Mouse (Mus musculus) intestine, postnatal 0 days (tissue): ENCODE measurements around the gene Clec5a. TPM values are rescaled to one million over a fixed set of nuclear protein-coding genes. Genes with fewer than 3 reads are reported as not detected.

Experiments
- ATAC-seq: fragments of 200-750 bp; cut with Nextera tagmentation; 2 replicates; pipeline ENCODE4 v1.8.0; 2017; ENCODE audit warnings: mild to moderate bottlenecking, moderate TSS enrichment, moderate library complexity
- H3K27ac ChIP-seq: fragments of 300-500 bp; sonication (generic); 2 replicates; pipeline ENCODE4 v1.5.1; 2014; ENCODE audit warnings: mild to moderate bottlenecking, low read depth, low read length, moderate library complexity
- H3K27me3 ChIP-seq: fragments of 300-500 bp; sonication (generic); replicated peaks from 2 replicates; pipeline ENCODE4 v1.6.1; 2014; ENCODE audit warnings: low read length, mixed read lengths; ENCODE audit not compliant: control insufficient read depth, insufficient read depth
- H3K36me3 ChIP-seq: fragments of 300-500 bp; sonication (generic); 2 replicates; pipeline ENCODE4 v1.6.1; 2014; ENCODE audit warnings: mild to moderate bottlenecking, moderate library complexity; ENCODE audit not compliant: control insufficient read depth, insufficient read depth
- H3K4me1 ChIP-seq: fragments of 300-500 bp; sonication (generic); replicated peaks from 2 replicates; pipeline ENCODE4 v1.6.1; 2014; ENCODE audit warnings: antibody characterized with exemption, low read length, mixed read lengths; ENCODE audit not compliant: control insufficient read depth, insufficient read depth
- H3K4me2 ChIP-seq: fragments of 300-500 bp; sonication (generic); replicated peaks from 2 replicates; pipeline ENCODE4 v1.6.1; 2014; ENCODE audit warnings: low read depth, mild to moderate bottlenecking, moderate library complexity
- H3K4me3 ChIP-seq: fragments of 300-500 bp; sonication (generic); 2 replicates; pipeline ENCODE4 v1.5.1; 2014; ENCODE audit warnings: low read depth, low read length
- H3K9ac ChIP-seq: fragments of 300-500 bp; sonication (generic); 2 replicates; pipeline ENCODE4 v1.6.1; 2014; ENCODE audit warnings: mild to moderate bottlenecking, low read depth, low read length
- H3K9me3 ChIP-seq: fragments of 300-500 bp; sonication (generic); 2 replicates; pipeline ENCODE4 v1.6.1; 2016; ENCODE audit warnings: mixed run types; ENCODE audit not compliant: control insufficient read depth
- CTCF ChIP-seq: sonication (generic); IDR thresholded peaks from 2 replicates; pipeline ENCODE4 v1.5.1; 2016; ENCODE audit warnings: low read depth, mild to moderate bottlenecking, control low read depth, antibody characterized with exemption, moderate library complexity
- WGBS: fragments of 180-500 bp; shearing (Covaris S2); extraction: QIAGEN DNeasy Blood & Tissue Kit; methylation state at CpG from one replicate; pipeline ENCODE4 v1.1.7; 2014; 5-methylcytosine and 5-hydroxymethylcytosine counted together
- polyA plus RNA-seq: library from polyadenylated mRNA; unstranded; fragments of >200 nt; fragmentation: Nextera tagmentation; extraction: Ambion mirVana; gene quantifications from 2 replicates; pipeline ENCODE4 v1.2.1, GENCODE M21; 2015

The Clec5a gene
- polyA plus RNA-seq, result 0.77 and 1.1 TPM in 2 replicates

DNA sequence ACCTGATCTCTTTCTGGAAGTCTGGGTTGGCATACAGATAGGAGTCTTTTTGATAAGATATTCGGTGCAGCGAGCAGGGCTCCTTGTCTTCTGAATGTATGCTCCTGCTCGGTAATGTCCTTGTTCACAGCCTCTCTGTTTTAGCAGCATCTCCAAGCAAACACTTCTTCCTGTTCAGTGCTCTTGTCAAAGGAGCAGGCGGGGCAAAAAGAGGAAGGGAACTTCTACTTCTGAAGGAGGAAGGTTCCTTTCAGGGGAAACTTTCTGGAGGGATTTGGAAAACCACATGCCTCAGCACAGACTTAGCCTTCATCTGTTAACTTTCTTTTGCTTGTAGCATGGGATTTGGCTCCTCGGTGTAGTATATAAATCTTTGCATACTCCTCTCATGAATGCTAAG, at the start of gene Clec5a:
Clec5a (minus strand) TSS at position 177 of the 400 bp plus-strand sequence.
- Histone ChIP-seq H3K36me3 (no peaks in the 10 kb centered on the region), H3K27ac (no peak within 1 kb of the TSS), H3K27me3 (no peaks in the 10 kb centered on the region), H3K4me3 (no peak within 1 kb of the TSS), H3K4me2 (no peak within 1 kb of the TSS), H3K9me3 (no peaks in the 10 kb centered on the region), H3K9ac (no peak within 1 kb of the TSS), H3K4me1 (no peaks in the 10 kb centered on the region)
- no peak for ATAC-seq
- TF ChIP-seq CTCF, result no peak
- 69% methylated on average over 5 of the region's 5 CpGs for WGBS

- Histone ChIP-seq H3K9me3 (no peaks in the 10 kb centered on the region), H3K4me3 (peak overlapping the region; percentile 41), H3K36me3 (no peaks in the 10 kb centered on the region), H3K9ac (peak overlapping the region; percentile 50), H3K4me1 (no peaks in the 10 kb centered on the region), H3K4me2 (peak overlapping the region; percentile 63), H3K27ac (peak overlapping the region; percentile 88), H3K27me3 (no peaks in the 10 kb centered on the region)
- WGBS, result 40% methylated on average over 1 of the region's 1 CpGs
- no peak for TF ChIP-seq CTCF
- peak; percentile 75 for ATAC-seq
Observed at GRCm38 (mm10) chr6:40634640-40635071, 49.0 kb upstream of the Clec5a start.

DNA sequence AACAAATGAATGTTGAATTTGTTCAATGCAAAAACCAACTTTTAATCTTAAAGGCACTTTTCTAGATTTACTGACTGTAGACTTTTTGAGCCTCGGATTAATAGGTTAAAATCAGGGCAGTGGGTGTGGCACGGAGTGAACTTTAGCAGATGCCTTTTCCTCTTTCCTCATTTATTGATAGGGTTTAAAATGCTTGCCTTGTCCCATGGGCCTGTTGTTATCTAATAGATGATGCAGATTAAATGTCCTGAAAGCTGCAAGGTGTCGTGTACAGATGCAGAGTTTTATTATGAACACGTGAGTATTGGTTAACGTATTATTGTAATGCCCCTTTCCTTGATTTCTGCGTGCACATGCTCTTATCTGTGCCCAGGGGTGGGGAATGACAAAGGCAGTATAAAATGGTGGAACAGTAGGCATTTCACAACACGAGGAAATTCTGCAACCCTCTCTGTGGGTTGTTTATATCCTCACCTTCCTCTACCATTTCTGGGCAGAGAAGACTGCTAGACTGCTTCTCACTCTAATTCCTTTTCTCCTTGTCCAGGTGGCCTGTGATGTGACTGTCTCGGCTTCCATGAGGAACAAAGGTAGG, 42.9 kb upstream of the Clec5a start, which contains the start of gene Mgam:
Mgam (plus strand) TSS at position 426 of the 595 bp plus-strand sequence.
- no peak for TF ChIP-seq CTCF
- Histone ChIP-seq H3K4me2 (peak within 1 kb of the TSS; percentile 52), H3K4me1 (0 out of 2 replicates have a peak, but pooled peaks cover 3% of the 10 kb centered on the region), H3K27me3 (no peaks in the 10 kb centered on the region), H3K9ac (no peak within 1 kb of the TSS), H3K4me3 (peak within 1 kb of the TSS; percentile 23), H3K27ac (peak within 1 kb of the TSS; percentile 70), H3K9me3 (no peaks in the 10 kb centered on the region), H3K36me3 (no peaks in the 10 kb centered on the region)
- peak; percentile 81 for ATAC-seq
- WGBS, result 41% methylated on average over 8 of the region's 8 CpGs

GRCm38 (mm10) chr6:40626111-40626510, 40.5 kb upstream of the Clec5a start:
- peak; percentile 73 for ATAC-seq
- Histone ChIP-seq H3K4me1 (0 out of 2 replicates have a peak, but pooled peaks cover 3% of the 10 kb centered on the region), H3K4me2 (no peak overlapping the region), H3K9me3 (no peaks in the 10 kb centered on the region), H3K9ac (no peak overlapping the region), H3K27me3 (no peaks in the 10 kb centered on the region), H3K4me3 (no peak overlapping the region), H3K27ac (0 out of 2 replicates have a peak overlapping the region, but pooled peaks have one; percentile 7), H3K36me3 (no peaks in the 10 kb centered on the region)
- 11% methylated on average over 1 of the region's 1 CpGs for WGBS
- TF ChIP-seq CTCF, result no peak

GRCm38 (mm10) chr6:40617965-40618364, 32.3 kb upstream of the Clec5a start:
- no peaks in the 10 kb centered on the region for H3K36me3 ChIP-seq
- no peak overlapping the region for H3K4me3 ChIP-seq
- H3K9me3 ChIP-seq, result no peaks in the 10 kb centered on the region
- H3K9ac ChIP-seq, result no peak overlapping the region
- H3K27me3 ChIP-seq, result no peaks in the 10 kb centered on the region
- no peak for ATAC-seq
- no peak overlapping the region for H3K27ac ChIP-seq
- peak; percentile 89 for TF ChIP-seq CTCF
- 11% methylated on average over 2 of the region's 2 CpGs for WGBS
- no peaks in the 10 kb centered on the region for H3K4me1 ChIP-seq
- H3K4me2 ChIP-seq, result no peak overlapping the region

DNA sequence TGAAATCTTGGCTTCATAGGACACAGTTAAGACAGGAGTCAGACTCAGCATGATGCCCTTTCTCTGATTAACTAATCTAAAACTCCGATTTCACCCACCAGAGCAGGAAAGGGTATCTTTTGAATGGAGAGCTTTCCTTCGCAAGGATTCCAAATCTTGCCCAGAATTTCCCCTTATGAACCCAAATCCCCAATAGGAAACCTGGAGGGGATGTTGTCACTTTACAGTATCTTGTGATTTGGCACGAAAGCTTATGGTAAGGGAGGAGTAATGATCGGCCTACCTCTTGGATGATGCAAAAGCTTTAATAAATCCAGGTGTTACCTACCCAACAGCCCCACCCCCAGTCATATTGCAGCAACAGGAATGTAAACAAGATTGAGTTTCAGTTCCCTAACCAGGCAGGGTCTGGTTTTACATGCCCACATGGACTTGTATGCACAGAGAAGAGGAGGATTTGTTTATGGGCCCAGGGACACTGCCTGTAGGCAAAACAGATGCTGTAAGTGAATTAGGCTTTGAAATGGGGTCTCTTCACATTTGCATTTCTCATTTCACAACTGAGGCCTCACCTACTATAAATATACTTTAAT, 27.7 kb upstream of the Clec5a start, which contains the start of gene Tas2r138:
Tas2r138 (minus strand) TSS at position 51 of the 593 bp plus-strand sequence.
- 84% methylated on average over 4 of the region's 4 CpGs for WGBS
- Histone ChIP-seq H3K27me3 (no peaks in the 10 kb centered on the region), H3K4me1 (no peaks in the 10 kb centered on the region), H3K4me2 (no peak within 1 kb of the TSS), H3K27ac (no peak within 1 kb of the TSS), H3K9ac (no peak within 1 kb of the TSS), H3K4me3 (no peak within 1 kb of the TSS), H3K9me3 (no peaks in the 10 kb centered on the region), H3K36me3 (no peaks in the 10 kb centered on the region)
- TF ChIP-seq CTCF, result no peak
- no peak for ATAC-seq
